Mouse (Mus musculus): ENCODE results near the gene Cst3. TPM values are rescaled to one million over a fixed set of nuclear protein-coding genes. Genes with fewer than 3 reads are reported as not detected.

The Cst3 gene
- polyA plus RNA-seq, 1 experiment = 1,366 TPM

- Histone ChIP-seq H3K4me3 (ENCODE audit: control insufficient read depth, insufficient read depth, low read length) (no peak overlapping the region), H3K36me3 (ENCODE audit: control insufficient read depth, insufficient read depth, low read length) (no peaks in the 10 kb centered on the region), H3K4me1 (replicated peaks; ENCODE audit: control insufficient read depth, insufficient read depth, low read length) (no peaks in the 10 kb centered on the region), H3K27me3 (ENCODE audit: control insufficient read depth, insufficient read depth, low read length) (no peaks in the 10 kb centered on the region), H3K27ac (ENCODE audit: control insufficient read depth, insufficient read depth, low read length) (no peak overlapping the region)
- 90% methylated on average over 5 of the region's 5 CpGs for WGBS
- TF ChIP-seq POLR2A (IDR thresholded peaks at IDR 0.05; ENCODE audit: control insufficient read depth, extremely low read depth, insufficient read depth, low read length, poor library complexity) = no peak
- no peak for TF ChIP-seq CTCF (IDR thresholded peaks at IDR 0.05; ENCODE audit: borderline replicate concordance, control insufficient read depth, extremely low read depth, insufficient read depth, low read length, poor library complexity)
- no peak for DNase-seq
Measured at GRCm38 (mm10) chr2:148838075-148838777, 37.3 kb downstream of the Cst3 start.

GRCm38 (mm10) chr2:148834912-148835311 lies 40.6 kb downstream of the Cst3 start, which contains the start of gene Cst9:
Cst9 (plus strand) TSS chr2:148835147.
- TF ChIP-seq POLR2A (IDR thresholded peaks at IDR 0.05; ENCODE audit: control insufficient read depth, extremely low read depth, insufficient read depth, low read length, poor library complexity) = no peak
- TF ChIP-seq CTCF (IDR thresholded peaks at IDR 0.05; ENCODE audit: borderline replicate concordance, control insufficient read depth, extremely low read depth, insufficient read depth, low read length, poor library complexity) = no peak
- H3K4me3 ChIP-seq (ENCODE audit: control insufficient read depth, insufficient read depth, low read length) = no peak within 1 kb of the TSS
- no peak within 1 kb of the TSS for H3K27ac ChIP-seq (ENCODE audit: control insufficient read depth, insufficient read depth, low read length)
- no peaks in the 10 kb centered on the region for H3K36me3 ChIP-seq (ENCODE audit: control insufficient read depth, insufficient read depth, low read length)
- no peaks in the 10 kb centered on the region for H3K27me3 ChIP-seq (ENCODE audit: control insufficient read depth, insufficient read depth, low read length)
- WGBS = 78% methylated on average over 4 of the region's 4 CpGs
- H3K4me1 ChIP-seq (replicated peaks; ENCODE audit: control insufficient read depth, insufficient read depth, low read length) = no peaks in the 10 kb centered on the region
- no peak for DNase-seq

GRCm38 (mm10) chr2:148825986-148826385 lies 49.5 kb downstream of the Cst3 start:
- no peak for DNase-seq
- Histone ChIP-seq H3K4me3 (ENCODE audit: control insufficient read depth, insufficient read depth, low read length) (no peak overlapping the region), H3K4me1 (replicated peaks; ENCODE audit: control insufficient read depth, insufficient read depth, low read length) (no peaks in the 10 kb centered on the region), H3K27ac (ENCODE audit: control insufficient read depth, insufficient read depth, low read length) (no peak overlapping the region), H3K36me3 (ENCODE audit: control insufficient read depth, insufficient read depth, low read length) (no peaks in the 10 kb centered on the region), H3K27me3 (ENCODE audit: control insufficient read depth, insufficient read depth, low read length) (no peaks in the 10 kb centered on the region)
- WGBS = 76% methylated on average over 1 of the region's 1 CpGs
- TF ChIP-seq POLR2A (IDR thresholded peaks at IDR 0.05; ENCODE audit: control insufficient read depth, extremely low read depth, insufficient read depth, low read length, poor library complexity) (no peak), CTCF (IDR thresholded peaks at IDR 0.05; ENCODE audit: borderline replicate concordance, control insufficient read depth, extremely low read depth, insufficient read depth, low read length, poor library complexity) (no peak)

Other genes starting within 250 kb of the Cst3 start
- 61.8 and 63.3 TPM in 2 replicates for gene Nxt1, start 203.1 kb downstream of the Cst3 start, polyA plus RNA-seq (2012; rRNA removed)
- 7.4 and 8.7 TPM in 2 replicates for gene Gzf1, start 194.7 kb downstream of the Cst3 start, polyA plus RNA-seq (2012; rRNA removed)
- gene Napb, start 143.2 kb downstream of the Cst3 start, polyA plus RNA-seq (2012; rRNA removed) = 0.50 and 0.63 TPM in 2 replicates
- not detected in 2 replicates for gene Cstl1, start 125.3 kb downstream of the Cst3 start, polyA plus RNA-seq (2012; rRNA removed)
- not detected in 2 replicates for gene Cst11, start 104.2 kb downstream of the Cst3 start, polyA plus RNA-seq (2012; rRNA removed)
- gene 8030411F24Rik, start 93.7 kb downstream of the Cst3 start, polyA plus RNA-seq (2012; rRNA removed) = not detected in 2 replicates
- gene Cst12, start 86.3 kb downstream of the Cst3 start, polyA plus RNA-seq (2012; rRNA removed) = not detected in 2 replicates
- 0.81 TPM in 1 of 2 replicates, not detected in the other for gene Cst8, start 76.9 kb downstream of the Cst3 start, polyA plus RNA-seq (2012; rRNA removed)
- not detected in 2 replicates for gene Cst13, start 55.6 kb downstream of the Cst3 start, polyA plus RNA-seq (2012; rRNA removed)
- gene Cst9, start 40.5 kb downstream of the Cst3 start, polyA plus RNA-seq (2012; rRNA removed) = 0.44 TPM in 1 of 2 replicates, not detected in the other
- gene 9230104L09Rik, start 10.7 kb downstream of the Cst3 start, polyA plus RNA-seq (2012; rRNA removed) = 0.30 TPM in 1 of 2 replicates, not detected in the other
- not detected in 2 replicates for gene Gm1330, start 127.6 kb upstream of the Cst3 start, polyA plus RNA-seq (2012; rRNA removed)
- not detected in 2 replicates for gene Gm10750, start 141.5 kb upstream of the Cst3 start, polyA plus RNA-seq (2012; rRNA removed)